Mouse (Mus musculus): ENCODE data around the gene Pitpnc1.

The Pitpnc1 gene

GRCm38 (mm10) chr11:107327326-107327725 is 143.2 kb downstream of the Pitpnc1 start:
- DNase-seq (ENCODE audit: low spot score): no peak

GRCm38 (mm10) chr11:107325739-107326725 is 144.5 kb downstream of the Pitpnc1 start:
- DNase-seq (ENCODE audit: low spot score): no peak

- no peak for DNase-seq (ENCODE audit: low spot score)
These were observed 145.3 kb downstream of the Pitpnc1 start for GRCm38 (mm10) chr11:107325226-107325625.

- DNase-seq (ENCODE audit: low spot score): no peak
These were observed 147.3 kb downstream of the Pitpnc1 start for GRCm38 (mm10) chr11:107323173-107323572.

- no peak for DNase-seq (ENCODE audit: low spot score)
These were observed 148.3 kb downstream of the Pitpnc1 start for GRCm38 (mm10) chr11:107322226-107322625.

GRCm38 (mm10) chr11:107321819-107322218 is 148.7 kb downstream of the Pitpnc1 start:
- DNase-seq (ENCODE audit: low spot score): no peak

- no peak for DNase-seq (ENCODE audit: low spot score)
These were observed 150.6 kb downstream of the Pitpnc1 start for GRCm38 (mm10) chr11:107319861-107320260.

GRCm38 (mm10) chr11:107317653-107318281 is 152.7 kb downstream of the Pitpnc1 start:
- no peak for DNase-seq (ENCODE audit: low spot score)

- no peak for DNase-seq (ENCODE audit: low spot score)
These were observed 155.0 kb downstream of the Pitpnc1 start for GRCm38 (mm10) chr11:107315475-107315874.

- DNase-seq (ENCODE audit: low spot score): no peak
These were observed 160.0 kb downstream of the Pitpnc1 start for GRCm38 (mm10) chr11:107310338-107311121.

GRCm38 (mm10) chr11:107306170-107306569 is 164.3 kb downstream of the Pitpnc1 start:
- no peak for DNase-seq (ENCODE audit: low spot score)

- no peak for DNase-seq (ENCODE audit: low spot score)
These were observed 168.4 kb downstream of the Pitpnc1 start for GRCm38 (mm10) chr11:107302141-107302540.

GRCm38 (mm10) chr11:107300235-107300634 is 170.3 kb downstream of the Pitpnc1 start:
- DNase-seq (ENCODE audit: low spot score): no peak

GRCm38 (mm10) chr11:107299511-107300120 is 170.9 kb downstream of the Pitpnc1 start:
- DNase-seq (ENCODE audit: low spot score): no peak

GRCm38 (mm10) chr11:107296176-107296575 is 174.3 kb downstream of the Pitpnc1 start:
- DNase-seq (ENCODE audit: low spot score): no peak

GRCm38 (mm10) chr11:107292036-107292435 is 178.5 kb downstream of the Pitpnc1 start:
- no peak for DNase-seq (ENCODE audit: low spot score)

- DNase-seq (ENCODE audit: low spot score): no peak
These were observed 182.3 kb downstream of the Pitpnc1 start for GRCm38 (mm10) chr11:107288186-107288563.

GRCm38 (mm10) chr11:107287215-107288185 is 183.0 kb downstream of the Pitpnc1 start:
- no peak for DNase-seq (ENCODE audit: low spot score)

- no peak for DNase-seq (ENCODE audit: low spot score)
These were observed 184.8 kb downstream of the Pitpnc1 start for GRCm38 (mm10) chr11:107285731-107286130.

- DNase-seq (ENCODE audit: low spot score): no peak
These were observed 186.9 kb downstream of the Pitpnc1 start for GRCm38 (mm10) chr11:107283632-107284031.

GRCm38 (mm10) chr11:107282481-107282880 is 188.0 kb downstream of the Pitpnc1 start:
- no peak for DNase-seq (ENCODE audit: low spot score)

All from adipocyte (in vitro differentiated cells).